Mouse (Mus musculus) hindbrain, embryonic 15.5 days (tissue): ENCODE data around the gene Slfn14. TPM values are rescaled to one million over a fixed set of nuclear protein-coding genes. Genes with fewer than 3 reads are reported as not detected.
"Not testable (repeated sequence)": the region's sequence is repeated elsewhere in the genome, so short reads cannot be mapped to it uniquely, and the experiment has no call there.

Source experiments
- ATAC-seq: fragments of 200-750 bp; cut with Nextera tagmentation; 2 replicates; pipeline ENCODE4 v1.8.0; 2017; ENCODE audit warnings: low read depth, moderate number of reproducible peaks, moderate TSS enrichment; ENCODE audit not compliant: low FRiP score
- H3K27ac ChIP-seq: fragments of 300-500 bp; sonication (generic); replicated peaks from 2 replicates; pipeline ENCODE4 v1.5.1; 2015; ENCODE audit warnings: mild to moderate bottlenecking, inconsistent platforms
- H3K27me3 ChIP-seq: fragments of 300-500 bp; sonication (generic); 2 replicates; pipeline ENCODE4 v1.6.1; 2015; ENCODE audit warnings: control low read depth, inconsistent platforms
- H3K36me3 ChIP-seq: fragments of 300-500 bp; sonication (generic); 2 replicates; pipeline ENCODE4 v1.6.1; 2015; ENCODE audit warnings: control low read depth, inconsistent platforms
- H3K4me1 ChIP-seq: fragments of 300-500 bp; sonication (generic); replicated peaks from 2 replicates; pipeline ENCODE4 v1.6.1; 2015; ENCODE audit warnings: control low read depth, inconsistent platforms
- H3K4me2 ChIP-seq: fragments of 300-500 bp; sonication (generic); 2 replicates; pipeline ENCODE4 v1.6.1; 2015; ENCODE audit warnings: moderate library complexity, mild to moderate bottlenecking, inconsistent platforms
- H3K4me3 ChIP-seq: fragments of 300-500 bp; sonication (generic); 2 replicates; pipeline ENCODE4 v1.5.1; 2015; ENCODE audit warnings: mild to moderate bottlenecking, inconsistent platforms
- H3K9ac ChIP-seq: fragments of 300-500 bp; sonication (generic); 2 replicates; pipeline ENCODE4 v1.6.1; 2015; ENCODE audit warnings: inconsistent platforms
- H3K9me3 ChIP-seq: fragments of 300-500 bp; sonication (generic); 2 replicates; pipeline ENCODE4 v1.6.1; 2016; ENCODE audit warnings: control low read depth, inconsistent platforms
- WGBS: fragments of 180-500 bp; shearing (Covaris S2); methylation state at CpG from one replicate; pipeline ENCODE4 v1.1.7; 2015; 5-methylcytosine and 5-hydroxymethylcytosine counted together
- polyA plus RNA-seq: library from polyadenylated mRNA; unstranded; fragments of >200 nt; fragmentation: Nextera tagmentation; extraction: Ambion mirVana; gene quantifications from 2 replicates; pipeline ENCODE4 v1.2.1, GENCODE M21; 2015

Slfn14 gene
- 0.07 and 0.09 TPM in 2 replicates for polyA plus RNA-seq

DNA sequence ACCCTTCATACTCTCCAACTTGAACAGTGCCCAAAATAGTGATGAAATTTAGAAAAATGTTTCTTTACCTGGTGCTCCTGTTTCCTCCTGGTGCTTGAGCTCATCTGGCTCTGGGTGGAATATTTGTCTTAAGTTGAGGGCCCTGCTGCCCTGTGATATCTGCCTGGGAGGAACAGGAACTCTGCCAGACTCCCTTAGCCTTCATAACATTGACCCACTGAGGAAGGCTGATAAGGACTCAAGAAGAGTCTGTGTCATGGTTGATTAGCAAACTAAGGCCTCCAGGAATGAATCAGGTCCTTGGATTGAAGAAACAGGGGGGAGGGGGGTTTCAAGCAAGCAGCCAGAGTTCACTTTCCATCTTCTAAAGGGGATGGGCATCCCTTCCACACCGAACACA lies at the start of gene Slfn14:
Gene Slfn14, minus strand, starts transcription at position 161 of the 400 bp plus-strand sequence.
- Histone ChIP-seq H3K36me3 (no peaks in the 10 kb centered on the region), H3K4me3 (no peak within 1 kb of the TSS)

DNA sequence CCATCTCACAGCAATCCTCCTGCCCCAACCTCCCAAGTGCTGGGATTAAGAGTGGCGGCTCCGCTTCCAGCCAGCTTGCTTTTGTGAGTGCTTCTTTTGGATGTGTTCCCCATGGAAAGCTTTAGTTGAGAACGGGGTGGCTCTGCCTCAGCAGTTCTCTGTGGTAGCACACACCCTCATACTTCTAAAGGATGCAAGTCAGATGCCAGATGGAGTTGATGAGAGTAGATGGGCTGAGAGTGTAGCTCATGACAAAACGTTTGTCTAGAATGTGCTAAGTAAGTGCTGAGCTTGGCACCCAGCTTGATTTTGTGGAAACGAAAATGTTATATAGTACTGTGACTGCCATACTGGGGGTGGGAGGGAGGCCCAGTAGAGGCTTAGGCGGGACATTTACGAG lies 49.3 kb upstream of the Slfn14 start:
- Histone ChIP-seq H3K9me3 (no peaks in the 10 kb centered on the region), H3K4me2 (no peak overlapping the region), H3K4me3 (no peak overlapping the region), H3K27me3 (no peaks in the 10 kb centered on the region), H3K4me1 (no peaks in the 10 kb centered on the region), H3K36me3 (peaks cover 71% of the 10 kb centered on the region), H3K9ac (no peak overlapping the region), H3K27ac (no peak overlapping the region)
- ATAC-seq: no peak
- 91% methylated on average over 7 of the region's 7 CpGs for WGBS

More for the DNA sequence above, at the start of gene Slfn14:
- no peaks in the 10 kb centered on the region for H3K27me3 ChIP-seq
- no peak within 1 kb of the TSS for H3K27ac ChIP-seq
- WGBS: 73% methylated on average over 1 of the region's 1 CpGs
- H3K9ac ChIP-seq: no peak within 1 kb of the TSS
- H3K4me2 ChIP-seq: no peak within 1 kb of the TSS
- no peak for ATAC-seq
- peaks cover 9% of the 10 kb centered on the region for H3K4me1 ChIP-seq
- H3K9me3 ChIP-seq: no peaks in the 10 kb centered on the region

DNA sequence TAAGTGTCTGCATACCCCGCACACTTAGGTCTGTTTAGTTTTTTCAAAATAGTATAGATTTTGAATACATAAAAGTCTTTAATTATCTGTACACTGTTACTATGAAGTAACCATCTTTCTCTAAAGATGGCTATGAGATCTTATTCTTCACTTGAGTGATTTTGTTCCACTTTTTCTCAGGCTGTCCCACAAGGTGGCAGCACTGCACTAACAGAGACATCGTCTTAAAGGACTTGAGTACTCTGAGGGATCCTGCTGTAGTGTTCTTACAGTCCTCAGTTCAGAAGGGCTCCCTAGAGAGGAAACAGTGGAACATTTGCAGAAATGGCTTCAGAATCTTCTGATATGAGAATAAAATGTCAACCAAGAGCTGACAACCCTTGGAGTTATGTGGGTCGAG lies 40.9 kb upstream of the Slfn14 start:
- H3K4me1 ChIP-seq: no peaks in the 10 kb centered on the region
- H3K9ac ChIP-seq: no peak overlapping the region
- H3K36me3 ChIP-seq: peaks cover 64% of the 10 kb centered on the region
- no peaks in the 10 kb centered on the region for H3K9me3 ChIP-seq
- no peaks in the 10 kb centered on the region for H3K27me3 ChIP-seq
- no peak overlapping the region for H3K4me2 ChIP-seq
- H3K4me3 ChIP-seq: no peak overlapping the region
- no peak for ATAC-seq
- 62% methylated on average over 3 of the region's 3 CpGs for WGBS
- no peak overlapping the region for H3K27ac ChIP-seq

DNA sequence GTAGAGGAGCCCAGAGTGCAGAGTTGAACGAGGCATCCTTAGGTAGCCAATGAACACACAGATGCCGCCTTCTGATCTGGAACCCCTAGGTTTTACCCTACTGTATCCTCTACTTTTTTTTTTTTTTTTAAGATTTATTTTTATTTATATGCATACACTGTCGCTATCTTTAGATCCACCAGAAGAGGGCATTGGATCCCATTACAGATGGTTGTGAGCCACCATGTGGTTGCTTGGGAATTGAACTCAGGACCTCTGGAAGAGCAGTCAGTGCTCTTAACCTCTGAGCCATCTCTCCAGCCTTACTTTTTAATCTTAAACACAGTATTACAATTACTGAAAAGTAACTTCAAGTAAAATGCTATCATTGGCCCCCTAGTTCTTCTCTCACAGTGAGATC lies 40.2 kb upstream of the Slfn14 start:
- H3K9me3 ChIP-seq, H3K4me1 ChIP-seq, H3K27me3 ChIP-seq, ATAC-seq, H3K27ac ChIP-seq, H3K4me2 ChIP-seq, H3K9ac ChIP-seq, H3K4me3 ChIP-seq: not testable (repeated sequence)
- 84% methylated on average over 3 of the region's 3 CpGs for WGBS
- H3K36me3 ChIP-seq: peaks cover 71% of the 10 kb centered on the region

DNA sequence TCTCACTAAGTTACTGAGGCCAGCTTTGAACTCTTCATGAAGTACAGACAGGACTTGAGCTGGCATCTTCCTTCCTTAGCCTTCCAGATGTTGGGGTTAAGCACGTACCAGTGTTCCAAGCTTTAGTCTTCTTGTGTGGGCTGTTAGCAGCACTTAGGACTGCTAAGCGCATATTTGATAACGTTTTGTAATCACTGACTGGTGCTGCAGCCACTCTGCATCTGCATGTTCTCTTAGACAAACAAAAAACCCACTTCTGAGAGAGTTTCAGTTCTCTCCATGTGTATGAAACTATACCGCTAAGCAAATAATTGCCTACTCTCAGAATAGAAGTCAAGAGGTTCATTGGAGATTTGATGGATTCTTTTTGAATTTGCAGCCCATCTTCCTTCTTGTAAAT lies 32.5 kb upstream of the Slfn14 start:
- Histone ChIP-seq H3K4me3 (no peak overlapping the region), H3K9me3 (no peaks in the 10 kb centered on the region), H3K4me2 (no peak overlapping the region), H3K36me3 (peaks cover 50% of the 10 kb centered on the region), H3K27me3 (no peaks in the 10 kb centered on the region), H3K4me1 (no peaks in the 10 kb centered on the region), H3K27ac (no peak overlapping the region), H3K9ac (no peak overlapping the region)
- 91% methylated on average over 4 of the region's 4 CpGs for WGBS
- no peak for ATAC-seq

DNA sequence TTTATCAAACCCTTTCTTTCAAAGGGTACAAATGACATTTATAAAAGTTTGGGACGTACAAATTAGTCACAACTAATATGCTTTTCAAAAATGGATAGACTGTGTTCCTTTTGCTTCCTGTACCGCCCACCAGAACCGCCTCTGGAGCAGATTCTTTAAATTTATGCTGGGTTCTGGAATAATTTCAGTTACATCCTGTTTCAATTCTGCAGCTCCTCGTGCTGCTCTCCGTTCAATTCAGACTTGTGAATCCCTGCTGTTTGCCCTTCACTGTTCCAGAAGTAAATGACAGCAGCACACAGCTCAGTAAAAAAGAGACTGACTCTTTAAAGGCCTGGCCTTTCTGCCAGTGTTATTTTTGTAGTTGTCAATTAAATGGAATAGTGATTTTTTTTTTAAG lies 25.9 kb upstream of the Slfn14 start:
- no peak for ATAC-seq
- Histone ChIP-seq H3K4me3 (no peak overlapping the region), H3K36me3 (peaks cover 32% of the 10 kb centered on the region), H3K27ac (no peak overlapping the region), H3K4me1 (0 out of 2 replicates have a peak, but pooled peaks cover 4% of the 10 kb centered on the region), H3K4me2 (no peak overlapping the region), H3K27me3 (no peaks in the 10 kb centered on the region), H3K9ac (no peak overlapping the region), H3K9me3 (no peaks in the 10 kb centered on the region)
- WGBS: 62% methylated on average over 5 of the region's 5 CpGs

DNA sequence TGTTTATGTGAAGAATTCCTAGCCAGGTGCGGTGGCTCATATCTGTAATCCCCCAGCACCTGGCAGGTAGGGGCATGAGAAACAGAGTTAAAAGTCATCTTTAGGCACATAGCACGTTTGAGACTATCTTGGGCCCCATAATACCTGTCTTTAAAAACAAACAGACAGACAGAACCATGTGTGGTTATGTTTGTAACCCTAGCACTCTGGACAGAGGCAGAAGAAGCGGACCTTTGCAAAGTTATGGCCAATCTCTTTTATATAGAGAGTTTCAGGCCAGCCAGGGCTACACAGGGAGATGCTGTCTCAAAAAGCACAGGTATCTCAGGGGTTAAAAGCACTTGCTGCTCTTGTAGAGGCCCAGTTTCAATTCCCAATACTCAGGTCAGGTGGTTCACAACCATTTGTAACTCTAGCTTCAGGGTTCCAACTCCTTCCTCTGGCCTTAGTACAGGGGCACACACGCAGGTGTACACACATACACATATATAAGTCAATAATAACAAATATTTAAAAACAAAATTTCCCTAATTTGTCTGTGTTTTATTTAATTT lies 20.3 kb upstream of the Slfn14 start:
- Histone ChIP-seq H3K9me3 (no peaks in the 10 kb centered on the region), H3K27ac (no peak overlapping the region), H3K27me3 (no peaks in the 10 kb centered on the region), H3K4me1 (peaks cover 41% of the 10 kb centered on the region), H3K4me3 (no peak overlapping the region), H3K9ac (no peak overlapping the region), H3K36me3 (peaks cover 19% of the 10 kb centered on the region), H3K4me2 (no peak overlapping the region)
- WGBS: 88% methylated on average over 4 of the region's 4 CpGs
- ATAC-seq: no peak

DNA sequence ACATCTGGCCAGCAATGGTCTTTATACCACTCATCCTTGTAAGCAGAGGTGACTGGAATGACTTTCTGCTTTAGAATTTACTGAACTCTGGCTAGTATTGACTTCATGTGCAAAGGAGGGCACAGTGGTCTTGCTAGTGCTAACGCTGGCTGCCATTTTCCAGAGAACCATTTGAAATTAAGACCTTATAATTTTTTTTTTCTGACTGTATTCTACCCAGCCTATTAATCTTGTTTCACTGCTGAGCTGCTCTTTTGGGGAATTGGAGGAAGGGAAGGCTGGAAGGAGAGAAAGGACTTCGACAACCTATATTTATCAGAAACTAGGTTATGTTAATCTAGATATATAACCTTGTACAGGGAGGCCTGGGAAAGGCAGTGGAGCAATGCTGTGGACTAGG lies 18.0 kb upstream of the Slfn14 start:
- no peak overlapping the region for H3K9ac ChIP-seq
- H3K4me1 ChIP-seq: peaks cover 50% of the 10 kb centered on the region
- H3K27ac ChIP-seq: no peak overlapping the region
- WGBS: 92% methylated on average over 2 of the region's 2 CpGs
- H3K27me3 ChIP-seq: no peaks in the 10 kb centered on the region
- ATAC-seq: no peak
- H3K4me2 ChIP-seq: peak overlapping the region; percentile 58
- no peaks in the 10 kb centered on the region for H3K9me3 ChIP-seq
- peak overlapping the region; percentile 99 for H3K4me3 ChIP-seq
- peaks cover 10% of the 10 kb centered on the region for H3K36me3 ChIP-seq

DNA sequence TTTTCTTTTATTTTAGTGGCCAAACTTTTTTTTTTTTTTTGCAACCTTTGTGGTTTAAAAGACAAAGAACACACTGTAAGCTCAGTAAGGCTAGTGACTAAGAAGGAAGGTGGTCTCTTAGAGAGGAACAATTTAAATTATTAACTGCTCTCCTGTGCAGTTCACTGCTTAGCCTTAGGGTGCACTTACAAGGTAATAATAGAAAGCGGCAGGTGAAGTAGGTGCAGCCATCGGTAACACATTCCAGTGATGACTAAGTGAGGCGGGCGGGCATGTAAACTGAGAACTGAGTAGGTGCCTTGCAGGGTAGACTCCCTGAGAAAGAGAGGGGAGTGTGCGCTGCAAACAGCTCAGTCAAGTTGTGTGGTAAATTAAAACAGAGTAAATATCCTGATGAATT lies 17.2 kb upstream of the Slfn14 start:
- peaks cover 50% of the 10 kb centered on the region for H3K4me1 ChIP-seq
- no peak for ATAC-seq

DNA sequence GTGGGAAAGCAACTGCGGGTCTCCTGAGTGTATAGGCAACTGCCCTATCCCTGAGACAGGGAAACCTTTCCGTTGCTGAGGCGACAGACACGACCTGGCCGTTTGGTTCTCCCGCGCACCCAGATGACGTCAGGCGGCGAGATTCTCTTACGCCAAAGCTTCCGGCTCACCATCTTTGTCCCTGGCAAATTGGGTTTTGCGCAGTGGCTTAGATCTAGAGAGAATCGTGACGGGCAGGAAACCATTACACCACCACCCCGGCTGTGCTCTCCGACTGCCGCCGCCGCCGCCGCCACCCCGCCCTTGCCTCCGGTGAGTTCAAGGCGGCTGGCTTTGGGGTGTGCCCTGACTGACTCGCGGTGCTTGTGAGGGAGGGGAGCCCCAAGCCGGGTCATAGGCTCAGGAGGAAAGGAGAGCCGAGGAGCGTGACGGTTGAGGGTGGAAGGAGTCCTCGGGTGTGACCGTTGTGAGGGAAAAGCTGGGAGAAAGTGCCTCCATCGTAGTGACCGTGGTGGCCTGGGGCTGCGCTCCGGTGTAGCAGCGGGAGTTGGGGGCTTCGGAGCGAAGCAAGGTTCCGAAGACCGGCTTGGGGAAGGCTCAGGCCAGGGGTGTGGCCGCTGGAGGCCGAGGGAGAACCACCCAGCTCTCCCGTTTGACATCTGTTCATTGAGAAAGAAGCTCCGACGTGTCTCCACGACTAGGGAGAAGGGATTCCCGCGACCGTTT lies 16.2 kb upstream of the Slfn14 start, which contains the start of gene Pex12:
Gene Pex12, minus strand, starts transcription at position 61 of the 726 bp plus-strand sequence.
- Histone ChIP-seq H3K27me3 (no peaks in the 10 kb centered on the region), H3K9ac (peak within 1 kb of the TSS; percentile 100), H3K27ac (peak within 1 kb of the TSS; percentile 98), H3K4me1 (peaks cover 56% of the 10 kb centered on the region), H3K9me3 (no peaks in the 10 kb centered on the region), H3K4me3 (peak within 1 kb of the TSS; percentile 99), H3K36me3 (no peaks in the 10 kb centered on the region), H3K4me2 (peak within 1 kb of the TSS; percentile 58)
- peak; percentile 82 for ATAC-seq
- under 1% methylated on average over 51 of the region's 51 CpGs for WGBS

More for the DNA sequence above, 17.2 kb upstream of the Slfn14 start:
- H3K36me3 ChIP-seq: peaks cover 8% of the 10 kb centered on the region
- H3K27me3 ChIP-seq: no peaks in the 10 kb centered on the region
- peak overlapping the region; percentile 58 for H3K4me2 ChIP-seq
- H3K27ac ChIP-seq: no peak overlapping the region
- H3K9me3 ChIP-seq: no peaks in the 10 kb centered on the region
- H3K9ac ChIP-seq: peak overlapping the region; percentile 100
- peak overlapping the region; percentile 99 for H3K4me3 ChIP-seq
- 62% methylated on average over 5 of the region's 5 CpGs for WGBS

DNA sequence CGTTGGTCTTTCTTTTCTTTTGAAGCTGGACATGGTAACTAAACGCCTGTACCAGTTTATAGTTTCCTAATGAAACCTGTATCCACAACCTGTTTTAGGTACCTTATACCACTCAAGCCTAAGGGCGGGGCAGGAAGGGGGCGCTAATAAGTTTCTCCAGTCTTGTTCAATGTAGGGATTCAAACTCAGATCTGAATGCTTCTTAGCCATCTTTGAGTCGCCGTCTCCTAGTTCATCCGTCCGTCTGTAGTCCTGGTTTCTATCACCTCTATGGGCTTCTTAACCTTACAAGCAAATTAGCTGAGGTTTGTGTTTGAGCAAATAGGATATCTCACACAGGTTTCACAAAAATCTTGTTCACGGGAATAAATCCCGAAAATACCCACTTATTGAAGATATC lies 15.6 kb upstream of the Slfn14 start:
- peak overlapping the region; percentile 99 for H3K4me3 ChIP-seq
- peak overlapping the region; percentile 58 for H3K4me2 ChIP-seq
- whole genome bisulfite sequencing: 11% methylated on average over 10 of the region's 10 CpGs
- H3K9me3 ChIP-seq: no peaks in the 10 kb centered on the region
- peak overlapping the region; percentile 100 for H3K9ac ChIP-seq
- peaks cover 57% of the 10 kb centered on the region for H3K4me1 ChIP-seq
- no peak for ATAC-seq
- peak overlapping the region; percentile 98 for H3K27ac ChIP-seq
- H3K27me3 ChIP-seq: no peaks in the 10 kb centered on the region
- no peaks in the 10 kb centered on the region for H3K36me3 ChIP-seq

DNA sequence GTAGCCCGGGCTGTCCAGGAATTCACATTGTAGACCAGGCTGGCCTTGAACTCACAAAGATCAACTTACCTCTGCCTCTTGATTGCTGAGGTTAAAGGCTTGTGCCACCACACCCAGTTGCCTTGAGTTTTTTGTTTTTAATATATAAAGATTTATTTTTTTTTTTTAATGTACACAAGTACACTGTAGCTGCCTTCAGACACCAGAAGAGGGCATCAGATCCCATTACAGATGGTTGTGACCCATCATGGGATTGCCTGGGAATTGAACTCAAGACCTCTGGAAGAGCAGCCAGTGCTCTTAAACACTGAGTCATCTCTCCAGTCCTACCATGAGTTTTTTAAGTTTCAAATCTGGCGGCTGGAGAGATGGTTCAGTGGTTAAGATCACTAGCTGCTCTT lies 14.9 kb upstream of the Slfn14 start:
- Histone ChIP-seq H3K9ac (no peak overlapping the region), H3K36me3 (peaks cover under 1% of the 10 kb centered on the region; the same call in 1 of the 2 replicates), H3K4me1 (peaks cover 58% of the 10 kb centered on the region), H3K27ac (no peak overlapping the region), H3K9me3 (no peaks in the 10 kb centered on the region), H3K4me2 (peak overlapping the region; percentile 58; the same call in 1 of the 2 replicates), H3K27me3 (no peaks in the 10 kb centered on the region), H3K4me3 (no peak overlapping the region; the same call in 1 of the 2 replicates)
- WGBS: 69% methylated on average over 2 of the region's 2 CpGs
- ATAC-seq: no peak
